Mouse (Mus musculus) hindlimb bud, embryonic 11.5 days (tissue): ENCODE data around the gene Gatb.
A peak's percentile ranks its signal among the peaks of the same experiment; 100 is the strongest.

Experiments used
- DNase-seq: peaks from one replicate; pipeline ENCODE4 v3.0.0-alpha.2; 2012; ENCODE audit warnings: low read depth, low spot score; ENCODE audit errors: extremely low spot score

Gatb gene

GRCm38 (mm10) chr3:85592640-85593252, 18.8 kb downstream of the Gatb start:
- DNase-seq = no peak

DNA sequence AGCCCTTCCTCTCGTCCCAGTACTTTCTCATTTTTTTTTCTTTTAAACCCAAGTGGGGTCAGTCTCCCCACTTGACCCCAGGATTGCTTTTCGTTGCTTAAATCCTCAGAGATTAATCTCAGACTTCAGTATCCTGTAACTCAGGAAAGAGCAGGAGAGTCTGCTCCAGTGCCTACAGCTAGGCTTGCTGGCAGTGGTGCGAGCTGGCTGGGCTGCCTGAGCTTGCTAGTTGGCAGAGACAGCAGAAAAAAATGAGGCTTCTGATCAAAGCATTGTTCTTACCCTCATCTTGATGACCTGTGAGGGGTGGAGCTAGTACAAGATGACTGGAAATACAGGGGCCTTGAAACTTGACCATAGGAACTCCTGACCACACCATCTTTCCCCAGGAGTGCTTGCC, 20.5 kb downstream of the Gatb start:
- DNase-seq = no peak

- no peak for DNase-seq
These were observed 25.6 kb downstream of the Gatb start for GRCm38 (mm10) chr3:85599526-85599925.

DNA sequence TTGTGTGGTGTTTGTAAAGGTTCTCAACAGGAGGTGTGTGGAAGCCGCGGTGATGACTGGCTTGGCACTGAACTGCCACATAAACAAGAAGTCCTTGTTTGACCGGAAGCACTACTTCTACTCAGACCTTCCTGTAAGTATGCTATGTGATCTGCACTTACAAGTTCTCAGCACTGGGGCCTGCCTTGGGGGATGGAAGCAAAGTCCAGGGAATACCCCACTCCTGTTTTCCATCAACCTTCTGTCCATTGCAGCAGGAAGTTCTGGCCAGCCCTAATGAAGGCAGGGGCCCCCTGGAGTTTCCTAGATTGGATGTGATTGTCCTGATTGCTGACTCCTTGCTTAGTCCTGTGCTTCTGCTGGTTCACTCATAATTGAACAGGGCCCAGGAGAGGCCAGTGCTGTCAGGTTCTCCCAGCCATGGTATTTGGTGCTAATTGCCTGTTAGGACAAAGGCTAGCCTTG, 28.0 kb downstream of the Gatb start:
- DNase-seq = peak; percentile 28

DNA sequence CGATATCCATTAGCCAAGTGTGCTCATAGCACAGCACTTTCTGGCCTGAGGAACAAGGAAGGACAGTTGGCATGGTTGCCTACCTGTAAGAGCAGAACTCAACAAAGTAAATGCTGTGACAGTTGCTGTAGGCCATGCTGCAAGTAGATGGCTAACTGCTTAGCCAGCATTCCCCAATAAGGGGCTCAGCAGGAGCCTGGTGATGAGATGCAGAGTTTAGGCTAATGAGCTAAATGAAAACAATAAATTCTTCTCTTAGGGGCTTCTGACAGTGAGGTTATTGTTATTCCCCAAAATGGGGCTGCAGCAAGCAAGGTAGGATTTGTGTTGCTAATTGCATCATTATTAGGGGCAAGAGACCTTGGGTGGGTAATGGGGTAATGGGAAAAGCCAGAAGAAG, 29.9 kb downstream of the Gatb start:
- DNase-seq = peak; percentile 18

DNA sequence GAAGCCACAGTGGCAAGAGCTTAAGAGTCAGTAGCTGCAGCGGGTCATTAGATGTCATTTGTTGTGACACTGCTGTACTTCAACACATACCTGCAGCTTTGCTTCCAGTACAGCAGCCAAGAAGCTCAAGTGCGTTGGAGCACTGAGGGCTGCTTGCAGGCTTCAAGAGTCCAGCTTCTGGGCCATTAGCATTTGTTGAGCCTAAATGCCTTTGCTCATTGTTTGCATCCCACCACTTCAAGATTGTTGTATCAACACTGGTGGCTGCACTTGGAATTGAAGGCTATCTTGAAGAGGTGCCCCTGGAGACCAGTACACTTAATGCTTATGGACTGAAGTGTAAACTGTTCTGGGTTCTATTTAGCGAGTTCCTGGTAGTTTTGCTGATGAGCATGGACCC, 33.0 kb downstream of the Gatb start:
- DNase-seq = no peak

GRCm38 (mm10) chr3:85607753-85608152, 33.8 kb downstream of the Gatb start:
- DNase-seq = no peak

DNA sequence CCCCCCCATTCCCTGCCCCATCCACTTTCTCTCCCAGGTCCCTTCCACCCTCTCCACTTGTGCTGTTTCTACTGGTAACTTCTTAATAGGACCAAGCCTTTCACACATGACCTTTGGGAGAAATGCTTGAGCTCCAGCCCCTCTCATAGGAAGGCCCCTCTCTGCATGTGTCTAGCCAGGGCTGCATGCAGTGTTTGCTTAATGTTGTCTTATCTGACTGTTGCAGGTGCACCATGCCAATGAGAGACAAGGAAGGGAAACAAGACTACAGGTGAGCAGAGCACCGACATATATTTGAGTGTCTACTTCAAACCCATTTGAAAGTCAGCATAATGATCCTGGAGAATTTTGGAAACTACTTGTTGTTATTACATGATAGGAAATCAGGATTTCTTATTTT, 42.5 kb downstream of the Gatb start:
- no peak for DNase-seq

GRCm38 (mm10) chr3:85618885-85619284, 45.0 kb downstream of the Gatb start:
- no peak for DNase-seq

- DNase-seq = no peak
These were observed 45.4 kb downstream of the Gatb start for GRCm38 (mm10) chr3:85619345-85619744.

DNA sequence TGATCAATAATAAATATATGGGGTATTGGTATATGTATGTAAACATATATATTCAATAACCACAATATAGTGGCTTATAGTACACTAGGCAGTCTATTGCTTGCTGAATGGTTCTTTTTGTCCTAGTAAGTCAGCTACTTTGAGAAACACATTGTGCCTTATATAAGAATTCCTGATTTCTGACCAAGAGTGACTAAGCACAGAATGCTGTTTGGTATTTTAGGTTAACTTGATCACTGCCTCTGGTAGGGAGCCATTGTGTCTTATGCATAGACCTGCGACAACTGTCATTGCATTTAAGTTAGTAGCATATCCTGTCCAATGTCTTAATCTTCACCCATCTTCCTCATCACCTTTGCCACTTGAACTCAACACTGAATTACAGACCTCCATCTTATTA, 45.8 kb downstream of the Gatb start:
- no peak for DNase-seq

- no peak for DNase-seq
These were observed 56.1 kb downstream of the Gatb start for GRCm38 (mm10) chr3:85629895-85630510.

- no peak for DNase-seq
These were observed 59.8 kb downstream of the Gatb start for GRCm38 (mm10) chr3:85633733-85634132.

DNA sequence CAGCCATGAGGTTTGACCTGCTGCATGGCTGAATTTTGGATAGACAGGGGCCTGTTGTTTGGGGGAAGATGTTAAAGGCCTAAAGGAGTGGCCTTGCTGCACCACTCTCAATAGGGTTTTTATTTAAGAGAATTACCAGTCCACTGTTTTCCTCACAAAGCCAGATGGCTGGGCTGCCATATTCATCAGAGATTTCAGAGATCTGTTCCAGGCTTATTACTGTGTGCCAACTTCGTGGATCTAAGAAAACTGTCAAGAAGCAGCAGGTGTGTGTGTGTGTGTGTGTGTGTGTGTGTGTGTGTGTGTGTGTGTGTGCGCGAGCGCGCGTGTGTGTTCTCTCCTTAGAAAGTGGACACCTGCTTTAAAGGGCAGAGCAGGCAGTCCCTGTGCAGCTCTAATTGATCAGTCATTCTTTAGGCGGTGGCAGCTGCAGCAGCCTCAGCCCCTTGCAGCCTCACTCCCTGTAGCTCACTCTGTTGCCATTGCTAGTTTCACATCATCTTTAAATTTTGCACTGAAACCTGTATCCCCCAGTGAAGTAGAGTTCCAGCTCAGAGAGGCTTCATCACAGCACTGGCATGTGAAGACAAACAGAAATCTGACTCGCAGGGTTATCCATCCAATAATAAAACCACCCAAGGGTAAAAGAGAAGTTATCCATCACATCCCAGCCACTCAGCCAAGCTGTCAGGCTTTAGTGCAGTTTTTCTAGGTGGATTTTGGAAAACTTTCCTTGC, 60.6 kb downstream of the Gatb start:
- no peak for DNase-seq

DNA sequence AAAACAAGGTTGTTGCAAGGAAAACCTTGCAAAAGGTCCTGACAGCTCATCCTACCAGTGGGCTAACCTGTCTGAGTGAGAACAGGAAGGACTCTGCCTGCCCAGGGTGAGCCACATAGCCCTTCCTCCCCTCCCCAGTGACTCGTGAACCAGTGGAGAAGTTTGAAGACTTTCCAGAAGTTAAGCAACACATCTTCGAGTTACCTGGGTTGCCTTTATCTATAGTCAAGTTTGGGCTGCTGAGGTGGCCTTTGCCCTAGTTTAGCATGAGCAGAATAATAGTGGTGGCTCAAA, 61.2 kb downstream of the Gatb start:
- DNase-seq = no peak

DNA sequence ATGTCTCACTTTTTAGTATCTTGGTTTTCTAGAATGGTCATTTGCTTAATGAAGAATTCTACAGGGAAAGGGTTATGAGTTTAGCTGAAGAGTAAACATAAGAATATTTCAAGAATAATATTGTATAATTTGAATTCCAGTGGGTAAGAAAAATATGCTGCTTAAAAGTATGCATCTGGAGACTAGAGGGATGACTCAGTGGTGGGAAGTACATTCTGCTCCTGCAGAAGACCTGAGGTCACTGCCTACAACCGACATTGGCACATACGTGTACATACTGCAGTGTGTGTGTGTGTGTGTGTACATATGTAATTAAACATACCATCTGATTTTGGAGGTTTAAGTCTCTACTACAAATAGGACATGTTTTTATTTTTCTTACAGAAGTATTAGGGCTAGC, 61.7 kb downstream of the Gatb start:
- no peak for DNase-seq

DNA sequence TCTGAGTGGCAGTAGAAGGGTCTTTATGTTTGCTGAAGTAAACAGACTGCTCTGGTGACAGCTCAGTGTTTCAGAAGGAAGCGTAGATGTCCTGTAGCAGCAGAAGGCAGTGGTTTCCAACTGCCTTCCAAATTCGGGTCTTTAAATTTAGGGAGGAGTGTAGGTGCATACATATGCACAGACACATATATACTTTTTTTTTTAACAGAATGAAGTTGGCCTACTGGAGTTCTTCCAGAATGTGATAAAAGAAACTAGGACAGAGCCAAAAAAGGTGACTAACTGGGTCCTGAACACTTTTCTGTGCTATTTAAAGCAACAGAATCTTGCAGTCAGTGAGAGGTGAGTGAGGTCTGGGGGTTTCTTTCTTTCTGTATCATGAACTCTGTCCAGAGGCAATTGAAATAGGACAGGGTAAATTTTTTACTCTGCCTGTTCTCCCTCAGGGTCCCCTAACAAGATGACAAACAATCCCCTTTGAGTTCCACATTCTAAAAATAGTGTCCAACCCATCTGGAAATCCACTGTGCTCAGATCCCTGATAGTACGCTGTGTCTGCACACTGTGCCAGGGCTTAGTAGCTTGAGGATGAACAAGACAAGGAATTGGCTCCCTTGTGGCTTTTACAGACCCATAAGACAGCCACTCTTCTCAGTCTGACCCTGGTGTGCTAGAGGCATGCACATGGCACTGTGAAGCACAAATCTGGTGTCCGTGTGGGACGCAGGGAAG, 63.0 kb downstream of the Gatb start:
- DNase-seq = no peak

DNA sequence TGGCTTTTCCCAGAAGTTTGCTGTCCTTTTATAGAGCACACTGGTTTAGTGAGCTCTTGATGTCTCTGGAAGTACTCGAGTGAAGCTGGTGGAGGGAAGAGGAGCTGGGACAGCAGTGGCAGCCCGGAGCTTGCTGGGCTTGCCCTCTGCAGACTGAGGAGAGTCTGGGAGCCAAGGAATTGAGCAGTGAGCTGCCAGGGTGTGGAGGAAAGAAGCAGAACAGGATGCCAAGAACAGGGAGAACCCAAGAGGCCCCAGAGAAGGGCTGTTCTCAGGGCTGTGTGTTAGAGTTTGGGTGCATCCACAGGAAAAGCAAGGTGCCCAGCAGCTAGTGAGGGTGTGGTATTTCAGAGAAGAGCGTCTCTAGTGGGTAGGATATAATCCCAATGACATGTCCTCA, 67.8 kb downstream of the Gatb start:
- DNase-seq = no peak

- DNase-seq = no peak
These were observed 70.9 kb downstream of the Gatb start for GRCm38 (mm10) chr3:85644814-85645213.

- DNase-seq = no peak
These were observed 71.6 kb downstream of the Gatb start for GRCm38 (mm10) chr3:85645517-85646004.

- DNase-seq = no peak
These were observed 75.3 kb downstream of the Gatb start for GRCm38 (mm10) chr3:85649176-85649575.
